Mouse (Mus musculus) CH12.LX (cell line): ENCODE results near the gene Pptc7. TPM values are rescaled to one million over a fixed set of nuclear protein-coding genes. Genes with fewer than 3 reads are reported as not detected.

Experiments
- DNase-seq: peaks from one replicate; pipeline ENCODE4 v3.0.0-alpha.2; 2013; ENCODE audit errors: extremely low read depth
- H3K27ac ChIP-seq: 2 replicates; pipeline ENCODE4 v1.5.1; 2012; ENCODE audit warnings: low read depth, mild to moderate bottlenecking, control low read depth, moderate library complexity; ENCODE audit not compliant: insufficient read depth
- H3K27me3 ChIP-seq: replicated peaks from 2 replicates; pipeline ENCODE3; 2012; ENCODE audit warnings: inconsistent platforms
- H3K36me3 ChIP-seq, 2 experiments: replicated peaks in 1 of 2; 2 replicates each; pipeline versions ENCODE3 to v1.6.1; 2012; ENCODE audit warnings: inconsistent platforms in 1 of 2, low read length in 1 of 2, mild to moderate bottlenecking in 1 of 2, mixed read lengths in 1 of 2, moderate library complexity in 1 of 2; ENCODE audit not compliant: control insufficient read depth in 1 of 2, insufficient read depth in 1 of 2
- H3K4me1 ChIP-seq, 2 experiments: 2 replicates each; pipeline ENCODE4 v1.6.1; 2012; ENCODE audit warnings: inconsistent platforms in 1 of 2, moderate library complexity in 1 of 2; ENCODE audit not compliant: insufficient read depth in 2 of 2, control insufficient read depth in 1 of 2
- H3K4me2 ChIP-seq: 2 replicates; pipeline ENCODE4 v1.6.1; 2012; ENCODE audit warnings: low read depth, mild to moderate bottlenecking, control low read depth; ENCODE audit not compliant: poor library complexity, insufficient read depth, severe bottlenecking
- H3K4me3 ChIP-seq, 3 experiments: fragments of 150-350 bp in 1 of 3; sonication (generic) in 1 of 3; replicated peaks in 1 of 3; 2 replicates each; pipeline versions ENCODE3 to v1.5.1; 2011 to 2012; ENCODE audit warnings: low read depth in 2 of 3, low read length in 2 of 3, mild to moderate bottlenecking in 2 of 3, moderate library complexity in 2 of 3, control low read depth in 1 of 3, improper control_type of control experiment in 1 of 3, inconsistent platforms in 1 of 3, mixed read lengths in 1 of 3; ENCODE audit not compliant: poor library complexity in 1 of 3
- H3K79me2 ChIP-seq: replicated peaks from 2 replicates; pipeline ENCODE4 v1.6.1; 2012; ENCODE audit warnings: mild to moderate bottlenecking, moderate library complexity; ENCODE audit not compliant: control insufficient read depth, poor library complexity, insufficient read depth, severe bottlenecking; ENCODE audit errors: extremely low read depth
- H3K9ac ChIP-seq: 2 replicates; pipeline ENCODE4 v1.6.1; 2012; ENCODE audit warnings: low read depth, mild to moderate bottlenecking, control low read depth, moderate library complexity; ENCODE audit not compliant: insufficient read depth
- H3K9me3 ChIP-seq: replicated peaks from 2 replicates; pipeline ENCODE3; 2012; ENCODE audit warnings: low read length, inconsistent platforms, mixed read lengths
- CHD2 ChIP-seq: IDR thresholded peaks from 2 replicates; pipeline ENCODE4 v1.6.1; 2011; ENCODE audit warnings: low read length, improper control_type of control experiment
- MAFK ChIP-seq: IDR thresholded peaks from 2 replicates; pipeline ENCODE4 v1.6.1; 2011; ENCODE audit warnings: low read length, improper control_type of control experiment; ENCODE audit not compliant: insufficient replicate concordance
- MAX ChIP-seq: IDR thresholded peaks from 2 replicates; pipeline ENCODE4 v1.6.1; 2011; ENCODE audit warnings: low read length, improper control_type of control experiment
- MAZ ChIP-seq: IDR thresholded peaks from 2 replicates; pipeline ENCODE4 v1.6.1; 2012; ENCODE audit warnings: low read depth, mild to moderate bottlenecking, inconsistent platforms, low read length, improper control_type of control experiment, moderate library complexity
- NELFE ChIP-seq: IDR thresholded peaks from 2 replicates; pipeline ENCODE4 v1.6.1; 2011; ENCODE audit warnings: low read depth, low read length, improper control_type of control experiment
- USF1 ChIP-seq: IDR thresholded peaks from 2 replicates; pipeline ENCODE4 v1.6.1; 2014; ENCODE audit warnings: low read depth, mild to moderate bottlenecking, inconsistent platforms, low read length, improper control_type of control experiment
- USF2 ChIP-seq: conservative IDR thresholded peaks from 2 replicates; pipeline ENCODE4 v1.6.1; 2011; ENCODE audit warnings: low read depth, low read length, improper control_type of control experiment
- dilution Hi-C: fragments of 300-500 bp; cut with MboI; formaldehyde crosslinking; loops from 2 replicates; pipeline ENCODE4 v1.14.3; 2020; ENCODE audit warnings: low sequenced_read_pairs; ENCODE audit not compliant: extremely low pct_unique_long_range_greater_than_20kb, extremely low pct_ligation_motif_present
- in situ Hi-C: fragments of 300-500 bp; cut with MboI; formaldehyde crosslinking; loops from 3 replicates; pipeline ENCODE4 v1.14.3; 2019; ENCODE audit warnings: low sequenced_read_pairs, low pct_ligation_motif_present, low pct_unique_long_range_greater_than_20kb, mixed read lengths
- polyA plus RNA-seq: library from polyadenylated mRNA; unstranded; fragments of >175 nt; gene quantifications from 2 replicates; pipeline ENCODE4 v1.2.1, GENCODE M21; 2012; ENCODE audit warnings: low read depth; ENCODE audit not compliant: insufficient read length
- total RNA-seq, 2 experiments: library from RNA; depleted of rRNA; stranded (reverse); fragments of 300-350 nt in 1 of 2; fragments of >200 nt in 1 of 2; gene quantifications; 2 replicates each; pipeline ENCODE4 v1.2.3; 2012 to 2014

Gene Pptc7
- total and polyA plus RNA-seq, 3 experiments = 17.1 to 25.9 (median 23.6) TPM

DNA sequence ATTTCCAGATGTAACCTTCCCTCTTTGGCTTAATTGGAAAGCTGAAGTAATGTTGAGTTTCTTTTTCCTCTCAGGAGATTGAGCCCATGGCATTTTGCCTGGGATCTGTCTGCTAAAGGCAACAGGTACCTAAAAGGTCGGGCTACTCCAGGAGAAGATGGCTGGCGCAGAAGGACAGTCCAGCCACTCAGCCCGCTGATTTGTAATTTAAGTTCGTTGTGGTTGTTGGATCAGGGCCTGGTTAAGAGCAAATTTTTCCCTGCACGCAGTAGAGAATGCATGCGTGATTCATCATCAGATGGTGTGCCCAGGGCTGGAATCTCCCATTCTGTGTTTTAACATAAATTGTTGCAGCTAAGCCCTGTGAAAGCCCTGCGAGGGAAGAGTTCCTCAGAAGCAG lies 19.8 kb downstream of the Pptc7 start:
- Histone ChIP-seq H3K4me2 (no peak overlapping the region), H3K27ac (no peak overlapping the region), H3K36me3 (peaks cover 15 to 82% of the 10 kb centered on the region in 2 experiments), H3K9me3 (peaks cover 3% of the 10 kb centered on the region), H3K4me3 (no peak overlapping the region), H3K79me2 (peaks cover 22% of the 10 kb centered on the region), H3K4me1 (peaks cover 7 to 41% of the 10 kb centered on the region in 2 experiments; a peak in 2 of 4 replicates), H3K27me3 (no peaks in the 10 kb centered on the region), H3K9ac (no peak overlapping the region)
- dilution Hi-C loops (no loop called here), in situ Hi-C loops (no loop called here)
- TF ChIP-seq MAX (no peak), USF1 (no peak)
- no peak for DNase-seq

DNA sequence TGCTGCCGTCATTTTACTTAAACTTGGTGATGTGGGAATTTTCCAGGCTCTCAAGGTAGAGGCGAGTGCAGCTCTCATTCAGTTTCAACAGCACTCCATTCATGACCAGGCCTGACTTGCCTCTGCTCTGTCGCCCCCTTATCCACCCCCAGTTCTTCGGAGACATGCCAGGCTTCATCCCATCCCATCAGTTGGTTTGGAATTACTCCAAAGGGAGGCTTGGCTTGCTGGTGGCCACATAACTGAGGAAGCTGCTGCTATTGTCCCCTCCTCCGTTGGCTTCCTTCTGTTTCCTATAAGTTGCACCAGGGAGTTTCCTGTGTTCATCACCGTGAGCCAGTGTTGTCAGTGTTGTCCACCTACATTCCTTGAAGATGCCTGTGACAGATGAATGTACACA lies 20.4 kb downstream of the Pptc7 start:
- Histone ChIP-seq H3K36me3 (peaks cover 15 to 82% of the 10 kb centered on the region in 2 experiments), H3K4me1 (peaks cover 9 to 44% of the 10 kb centered on the region in 2 experiments; a peak in 3 of 4 replicates), H3K9me3 (peaks cover 3% of the 10 kb centered on the region), H3K9ac (no peak overlapping the region), H3K79me2 (peaks cover 22% of the 10 kb centered on the region), H3K27me3 (no peaks in the 10 kb centered on the region), H3K27ac (no peak overlapping the region), H3K4me2 (no peak overlapping the region), H3K4me3 (no peak overlapping the region)
- no peak for DNase-seq
- TF ChIP-seq MAZ (no peak), CHD2 (no peak), MAFK (no peak)
- in situ Hi-C loops = no loop called here
- dilution Hi-C loops = no loop called here

DNA sequence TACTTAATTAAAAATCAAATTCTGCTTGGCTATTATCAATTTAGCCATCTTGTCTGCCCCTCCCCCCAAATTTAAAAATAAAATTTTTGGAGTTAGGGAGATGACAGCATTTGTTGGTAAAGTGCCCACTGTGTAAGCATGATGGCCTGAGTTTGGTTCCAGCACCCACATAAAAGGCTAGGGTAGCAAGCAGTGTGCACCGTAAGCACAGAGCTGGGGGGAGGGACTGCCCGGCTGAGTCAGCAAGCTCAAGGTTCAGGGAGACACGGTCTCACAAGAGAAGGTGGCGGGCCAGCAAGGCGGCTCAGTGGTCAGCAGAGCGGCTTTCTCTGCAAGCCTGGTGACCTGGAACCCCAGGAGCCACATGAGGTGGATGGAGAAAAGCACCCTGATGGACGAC lies 21.3 kb downstream of the Pptc7 start:
- Histone ChIP-seq H3K4me2 (no peak overlapping the region), H3K9me3 (no peaks in the 10 kb centered on the region), H3K9ac (no peak overlapping the region), H3K79me2 (peaks cover 14% of the 10 kb centered on the region), H3K4me1 (peaks cover 10 to 50% of the 10 kb centered on the region in 2 experiments; a peak in 3 of 4 replicates), H3K27ac (no peak overlapping the region), H3K36me3 (peaks cover 10 to 75% of the 10 kb centered on the region in 2 experiments), H3K27me3 (no peaks in the 10 kb centered on the region), H3K4me3 (no peak overlapping the region)
- TF ChIP-seq USF2 (no peak), MAX (no peak), NELFE (no peak), MAFK (0 out of 2 replicates have a peak, but pooled peaks have one; percentile 20)
- dilution Hi-C loops (no loop called here), in situ Hi-C loops (no loop called here)
- no peak for DNase-seq
